Mouse (Mus musculus): ENCODE measurements around the gene Msh4.
"Not testable (repeated sequence)": the region's sequence is repeated elsewhere in the genome, so short reads cannot be mapped to it uniquely, and the experiment has no call there.

Gene Msh4

GRCm38 (mm10) chr3:153911197-153911881 is 5.4 kb upstream of the Msh4 start:
- DNase-seq (ENCODE audit: low read depth) = no peak

DNA sequence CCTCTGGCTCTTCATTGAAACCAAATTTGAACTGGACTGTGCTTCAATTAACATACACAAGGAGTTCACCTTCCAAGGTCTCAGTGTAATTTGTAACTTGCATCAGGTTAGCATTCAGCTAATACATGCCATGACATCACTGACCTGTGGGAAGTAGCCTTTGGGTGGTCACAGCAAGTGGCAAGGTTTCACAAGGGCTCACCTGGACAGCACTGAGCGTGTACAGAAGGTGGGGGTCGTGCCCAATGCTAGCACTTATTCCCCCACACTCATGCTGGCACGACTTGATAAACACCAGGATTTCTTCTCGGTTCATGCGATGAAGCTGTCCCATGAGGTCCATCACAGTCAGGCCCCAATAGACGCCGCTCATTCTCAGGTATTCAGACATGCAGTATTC is 4.6 kb upstream of the Msh4 start:
- DNase-seq (ENCODE audit: low read depth) = no peak

GRCm38 (mm10) chr3:153908919-153909318 is 3.0 kb upstream of the Msh4 start:
- DNase-seq (ENCODE audit: low read depth) = no peak

GRCm38 (mm10) chr3:153905251-153906135 is 445 bp downstream of the Msh4 start:
- no peak for DNase-seq (ENCODE audit: low read depth)

GRCm38 (mm10) chr3:153904586-153904985 is 1.4 kb downstream of the Msh4 start:
- DNase-seq (ENCODE audit: low read depth) = no peak

DNA sequence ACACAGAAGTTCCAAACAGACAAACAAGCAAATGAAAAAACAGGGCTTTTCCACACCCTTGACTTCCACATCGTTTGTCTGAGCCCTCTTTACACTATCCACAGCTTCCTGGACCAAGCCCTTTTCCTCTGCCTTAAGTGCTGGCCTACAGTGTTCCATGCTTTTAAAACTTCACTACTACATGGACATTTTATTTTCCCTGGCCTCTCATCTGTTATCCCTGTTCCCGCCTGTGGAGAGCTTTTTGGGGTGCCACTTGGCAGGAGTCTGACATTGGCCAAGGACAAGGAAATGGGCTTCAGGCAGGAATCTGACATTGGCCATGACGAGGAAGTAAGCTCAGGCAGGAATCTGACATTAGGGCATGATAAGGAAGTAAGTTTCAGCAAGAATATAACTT is 3.3 kb downstream of the Msh4 start:
- DNase-seq (ENCODE audit: low read depth) = no peak

DNA sequence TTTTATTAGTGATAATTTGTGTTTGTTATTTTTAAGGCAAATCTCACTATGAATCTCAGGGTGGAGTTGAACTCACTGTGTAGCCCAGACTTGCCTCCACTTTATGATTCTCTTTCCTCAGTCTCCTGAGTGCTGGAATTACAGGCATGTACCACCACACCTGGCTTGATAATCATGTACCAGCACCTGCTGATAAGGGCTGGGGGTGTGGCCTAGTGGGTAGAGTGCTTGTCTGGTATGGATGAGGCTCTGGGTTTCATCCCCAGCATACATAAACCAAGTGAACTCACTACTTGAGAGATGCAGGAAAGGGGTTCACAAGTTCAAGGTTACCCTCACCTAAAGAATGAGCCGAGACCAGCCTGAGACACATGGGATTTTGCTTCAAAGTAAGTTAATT is 4.0 kb downstream of the Msh4 start:
- DNase-seq (ENCODE audit: low read depth) = no peak

- DNase-seq (ENCODE audit: low read depth) = no peak
Observed at GRCm38 (mm10) chr3:153897216-153897615, 8.7 kb downstream of the Msh4 start.

GRCm38 (mm10) chr3:153895454-153895853 is 10.5 kb downstream of the Msh4 start:
- DNase-seq (ENCODE audit: low read depth) = no peak

GRCm38 (mm10) chr3:153889188-153889781 is 16.7 kb downstream of the Msh4 start:
- DNase-seq (ENCODE audit: low read depth) = no peak

- no peak for DNase-seq (ENCODE audit: low read depth)
Observed at GRCm38 (mm10) chr3:153888141-153888540, 17.8 kb downstream of the Msh4 start.

GRCm38 (mm10) chr3:153886296-153886695 is 19.6 kb downstream of the Msh4 start:
- DNase-seq (ENCODE audit: low read depth) = no peak

GRCm38 (mm10) chr3:153871396-153871795 is 34.5 kb downstream of the Msh4 start:
- DNase-seq (ENCODE audit: low read depth) = no peak

DNA sequence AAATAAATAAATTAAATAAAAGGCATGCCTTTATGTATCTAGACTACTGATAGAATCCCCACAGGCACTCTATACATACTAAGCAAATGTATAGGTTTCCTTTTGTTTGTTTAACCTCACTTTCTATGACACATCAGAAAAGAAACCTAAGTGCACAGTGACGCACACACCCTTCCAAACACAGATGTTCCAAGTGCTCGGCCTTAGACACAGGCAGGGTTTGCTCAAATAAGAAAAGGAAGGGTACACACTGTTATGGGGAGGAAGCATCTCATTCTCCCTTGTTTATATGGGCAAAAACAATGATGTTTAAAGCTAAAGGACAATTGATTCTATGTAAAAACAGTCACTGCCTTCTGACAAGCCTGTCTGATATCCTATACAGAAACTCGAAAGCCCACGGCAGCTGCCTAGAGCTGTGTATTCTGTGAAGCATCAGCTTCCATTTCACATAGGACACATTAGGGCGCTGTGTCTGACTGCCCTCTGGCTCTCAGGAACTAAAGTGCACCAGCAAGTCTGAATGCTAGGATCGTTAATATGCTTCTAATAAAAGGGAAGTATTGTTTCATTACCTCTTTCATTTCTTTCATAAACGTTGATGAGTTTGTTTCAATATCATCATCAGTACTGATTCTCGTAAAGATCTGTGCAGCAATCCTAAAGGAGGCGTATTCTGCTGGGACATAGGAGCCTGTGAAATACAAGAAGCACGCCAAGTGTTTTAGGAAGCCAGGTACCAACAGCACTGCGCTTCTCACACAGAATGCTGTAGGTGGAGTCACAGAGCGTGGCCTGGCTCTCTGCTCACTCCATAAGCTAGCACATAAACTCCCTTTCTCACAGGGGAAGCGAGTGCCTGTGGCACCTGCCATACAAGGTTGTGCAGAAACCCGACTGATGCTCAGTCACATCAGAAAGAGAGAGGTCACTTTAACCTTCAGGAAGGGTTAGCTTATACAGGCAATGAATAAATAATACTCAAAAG is 38.5 kb downstream of the Msh4 start:
- DNase-seq (ENCODE audit: low read depth) = no peak

DNA sequence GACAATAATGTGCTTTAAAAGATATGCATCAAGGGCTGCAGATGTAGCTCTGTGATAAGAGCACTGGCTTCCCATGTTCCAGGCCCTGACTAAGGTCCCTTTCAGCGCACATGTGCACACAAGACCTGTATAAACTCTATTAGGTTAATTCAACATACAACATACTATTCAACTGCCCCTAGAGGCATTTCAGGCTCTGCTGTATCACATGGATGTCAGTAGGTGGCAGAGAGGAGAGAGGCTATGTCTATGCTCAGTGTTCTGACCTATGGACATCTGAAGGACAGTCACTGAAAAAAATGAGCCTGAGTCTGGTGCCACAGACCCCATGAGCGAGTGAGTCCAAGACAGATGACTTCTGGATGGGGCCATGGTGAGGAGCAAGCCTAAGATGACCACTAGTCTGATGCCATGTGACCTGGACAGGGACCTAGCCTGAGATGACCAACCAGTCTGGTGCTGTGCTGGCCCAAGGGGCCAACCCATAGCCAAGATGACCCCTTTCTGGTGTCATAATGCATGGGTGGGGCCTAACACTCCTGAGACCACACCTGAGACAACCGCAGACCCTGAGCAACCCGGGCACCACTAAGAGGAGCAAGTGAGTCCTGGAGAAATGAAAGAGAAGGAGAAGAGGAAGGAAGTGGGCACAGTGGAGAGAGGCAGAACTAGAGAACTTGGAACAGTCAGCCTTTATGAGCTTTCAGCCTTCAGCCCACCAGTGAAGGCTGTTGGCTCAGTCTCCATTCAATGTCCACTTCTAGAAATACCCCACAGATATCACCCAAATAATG is 41.1 kb downstream of the Msh4 start:
- DNase-seq (ENCODE audit: low read depth) = no peak

GRCm38 (mm10) chr3:153863816-153864215 is 42.1 kb downstream of the Msh4 start:
- no peak for DNase-seq (ENCODE audit: low read depth)

- not testable (repeated sequence) for DNase-seq (ENCODE audit: low read depth)
Observed at GRCm38 (mm10) chr3:153860392-153860791, 45.5 kb downstream of the Msh4 start.

- DNase-seq (ENCODE audit: low read depth) = no peak
Observed at GRCm38 (mm10) chr3:153858350-153859001, 47.5 kb downstream of the Msh4 start.

GRCm38 (mm10) chr3:153852266-153852665 is 53.7 kb downstream of the Msh4 start:
- peak; percentile 87 for DNase-seq (ENCODE audit: low read depth)

GRCm38 (mm10) chr3:153850759-153851158 is 55.2 kb downstream of the Msh4 start:
- DNase-seq (ENCODE audit: low read depth) = no peak
